Mouse (Mus musculus): ENCODE results near the gene Zfp408. TPM values are rescaled to one million over a fixed set of nuclear protein-coding genes. Genes with fewer than 3 reads are reported as not detected.

The Zfp408 gene
- total RNA-seq, 1 experiment from 2014 or later, result 11.9 TPM

DNA sequence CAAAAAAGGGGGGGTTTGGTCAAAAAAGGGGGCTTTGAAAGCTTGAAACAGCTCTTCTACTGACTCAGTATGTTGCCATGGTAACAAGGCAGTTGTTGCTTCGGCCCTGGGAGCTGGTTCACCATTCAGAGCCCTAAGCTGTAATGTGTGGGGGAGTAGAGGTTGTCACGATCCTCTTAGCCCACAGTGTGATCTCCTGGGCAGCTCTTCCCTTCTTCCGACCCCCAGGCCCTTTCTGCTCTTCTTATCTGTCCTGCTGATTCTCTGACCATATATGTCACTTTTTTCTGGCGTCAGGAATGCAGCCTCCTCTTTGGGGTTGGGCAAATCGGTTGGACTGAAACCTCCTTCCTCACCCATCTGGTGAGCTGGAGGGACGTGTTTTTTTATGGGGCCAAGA is 3.3 kb upstream of the Zfp408 start:
- no peak for ATAC-seq (replicated peaks; ENCODE audit: low read depth, poor library complexity, severe bottlenecking)

GRCm38 (mm10) chr2:91651458-91652258 is 2.1 kb upstream of the Zfp408 start:
- ATAC-seq (replicated peaks; ENCODE audit: low read depth, poor library complexity, severe bottlenecking), result no peak

GRCm38 (mm10) chr2:91650360-91650995 is 887 bp upstream of the Zfp408 start:
- ATAC-seq (replicated peaks; ENCODE audit: low read depth, poor library complexity, severe bottlenecking), result peak; percentile 36

- no peak for ATAC-seq (replicated peaks; ENCODE audit: low read depth, poor library complexity, severe bottlenecking)
Measured at GRCm38 (mm10) chr2:91649152-91649551, 439 bp downstream of the Zfp408 start.

DNA sequence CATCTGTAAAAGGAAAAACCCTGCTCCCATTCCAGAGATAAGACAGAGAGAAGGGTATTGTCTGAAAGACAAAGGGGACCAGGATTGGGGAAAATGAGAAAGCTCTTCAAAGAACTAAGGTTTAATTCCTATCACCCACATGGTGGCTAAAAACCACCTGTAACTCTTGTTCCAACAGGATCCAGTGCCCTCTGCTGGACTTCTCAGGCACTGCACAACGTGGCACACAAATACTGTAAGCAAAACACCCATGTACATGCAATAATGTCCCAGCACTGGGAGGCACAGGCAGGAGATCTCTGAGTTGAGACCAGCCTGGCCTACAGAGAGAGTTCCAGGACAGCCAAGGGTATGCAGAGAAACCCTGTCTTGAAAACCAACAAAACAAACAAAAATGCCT is 2.9 kb downstream of the Zfp408 start:
- no peak for ATAC-seq (replicated peaks; ENCODE audit: low read depth, poor library complexity, severe bottlenecking)

DNA sequence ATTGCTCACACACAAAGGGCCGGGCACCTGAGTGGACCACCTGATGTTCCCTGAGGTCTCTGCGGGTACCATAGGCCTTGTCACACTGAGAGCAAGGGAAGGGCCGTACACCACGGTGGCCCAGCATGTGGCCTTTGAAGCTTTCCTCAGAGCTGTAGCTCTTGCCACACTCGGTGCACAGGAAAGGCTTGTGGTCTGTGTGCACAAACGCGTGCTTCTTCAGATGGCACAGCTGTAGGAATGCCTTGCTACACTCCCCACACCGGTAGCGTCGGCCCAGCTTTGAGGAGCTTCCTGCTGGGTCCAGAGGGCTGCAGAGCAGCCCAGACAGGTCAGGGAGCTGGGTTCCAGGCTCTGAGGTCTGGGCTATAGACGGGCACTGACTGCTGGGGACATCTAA is 3.8 kb downstream of the Zfp408 start:
- ATAC-seq (replicated peaks; ENCODE audit: low read depth, poor library complexity, severe bottlenecking), result no peak

DNA sequence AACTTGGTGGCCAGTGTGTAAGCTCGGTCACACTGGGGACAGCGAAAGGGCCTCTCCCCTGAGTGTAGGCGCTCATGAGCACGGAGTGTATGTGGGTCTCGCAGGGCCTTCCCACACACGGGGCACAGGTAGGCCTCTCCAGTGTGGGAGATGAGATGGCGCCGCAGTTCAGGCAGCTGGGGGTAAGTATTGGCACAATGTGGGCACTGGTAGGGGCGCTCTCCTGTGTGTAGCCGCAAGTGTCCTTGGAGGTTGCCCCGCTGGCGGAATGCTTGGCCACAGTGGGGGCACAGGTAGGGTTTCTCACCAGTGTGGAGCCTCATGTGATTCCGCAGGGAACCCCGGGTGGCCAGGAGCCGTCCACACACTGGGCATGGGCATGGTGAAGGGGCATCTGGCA is 4.2 kb downstream of the Zfp408 start:
- no peak for ATAC-seq (replicated peaks; ENCODE audit: low read depth, poor library complexity, severe bottlenecking)

DNA sequence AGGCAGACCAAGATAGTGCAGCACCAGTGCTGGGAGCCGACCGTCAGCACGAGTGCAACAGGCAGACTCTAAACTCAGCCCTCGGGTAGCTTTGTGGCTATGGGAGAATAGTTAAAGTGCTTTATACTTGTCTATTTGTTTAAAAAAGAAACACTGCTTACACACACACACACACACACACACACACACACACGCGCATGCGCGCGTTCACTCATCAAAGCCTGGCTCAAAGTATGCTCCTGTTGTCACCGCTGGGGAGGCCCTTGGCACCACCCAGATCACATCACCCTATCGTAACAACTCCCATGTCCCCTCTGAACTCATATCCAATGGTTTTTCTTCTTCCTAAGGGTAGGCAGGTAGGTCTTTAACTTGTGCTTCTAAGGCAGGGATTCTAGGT is 5.6 kb downstream of the Zfp408 start:
- no peak for ATAC-seq (replicated peaks; ENCODE audit: low read depth, poor library complexity, severe bottlenecking)

DNA sequence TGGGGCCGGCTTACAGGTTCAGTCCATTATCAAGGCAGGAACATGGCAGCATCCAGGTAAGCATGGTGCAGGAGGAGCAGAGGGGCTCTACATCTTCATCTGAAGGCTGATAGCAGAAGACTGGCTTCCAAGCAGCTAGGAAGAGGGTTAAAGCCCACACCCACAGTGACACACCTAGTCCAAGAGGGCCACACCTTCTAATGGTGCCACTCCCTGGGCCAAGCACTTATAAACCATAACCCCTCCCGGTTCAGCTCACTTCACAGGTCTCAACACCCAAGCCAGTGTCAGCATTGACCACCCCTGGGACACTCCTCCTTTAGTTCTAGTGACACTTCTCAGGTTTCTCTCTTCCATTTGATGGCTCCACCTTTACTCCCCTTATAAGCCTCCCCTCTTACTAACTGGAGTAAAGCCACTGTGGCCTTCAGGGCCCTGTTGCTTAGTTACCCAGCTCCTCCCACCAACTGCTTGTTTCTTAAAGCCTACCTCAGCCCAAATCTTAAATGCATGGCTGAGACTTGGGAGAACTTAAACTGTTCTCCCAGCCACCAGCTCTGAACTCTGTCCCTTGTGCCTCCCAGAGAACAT is 6.7 kb downstream of the Zfp408 start:
- no peak for ATAC-seq (replicated peaks; ENCODE audit: low read depth, poor library complexity, severe bottlenecking)

DNA sequence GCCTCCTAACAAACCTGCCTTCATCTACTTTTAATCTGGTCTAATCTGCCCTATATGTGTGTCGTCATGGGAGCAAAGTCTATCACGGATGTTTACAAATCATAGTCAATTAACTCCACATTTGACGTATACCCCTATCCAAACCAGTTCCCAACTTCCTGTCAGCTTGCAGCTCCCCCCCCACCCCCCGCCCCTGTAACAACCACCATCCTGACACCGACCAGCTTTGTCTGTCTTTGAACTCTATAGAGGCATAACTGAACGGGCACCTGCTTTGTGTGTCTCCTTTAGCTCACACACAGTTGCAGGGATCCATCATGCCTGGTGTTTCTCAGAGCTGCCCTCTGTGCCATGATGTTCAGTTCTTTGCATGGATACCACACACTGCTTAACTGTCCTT is 10.7 kb downstream of the Zfp408 start:
- no peak for ATAC-seq (replicated peaks; ENCODE audit: low read depth, poor library complexity, severe bottlenecking)

- ATAC-seq (replicated peaks; ENCODE audit: low read depth, poor library complexity, severe bottlenecking), result no peak
Measured at GRCm38 (mm10) chr2:91636727-91637338, 12.8 kb downstream of the Zfp408 start.

DNA sequence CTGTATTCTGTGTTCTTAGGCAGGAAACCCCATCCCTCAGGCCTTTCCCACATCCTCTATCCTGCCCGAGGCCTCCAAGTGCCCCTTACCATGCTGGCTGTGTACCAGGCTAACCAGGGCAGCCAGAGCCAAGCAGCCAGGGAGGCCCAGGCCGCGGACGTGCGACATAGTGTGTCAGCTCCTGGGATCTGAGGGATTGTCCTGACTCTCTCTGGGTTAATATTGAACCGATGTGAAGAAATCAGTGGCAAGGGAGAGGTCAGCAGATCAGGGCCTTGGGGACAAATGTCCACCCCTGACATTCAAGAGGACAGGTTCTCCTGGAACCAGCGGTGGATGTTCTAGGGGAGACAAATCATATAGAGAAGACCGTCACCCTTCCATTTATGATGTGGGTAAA is 13.4 kb downstream of the Zfp408 start, which contains the start of gene F2:
TSS of gene F2 (minus strand) at position 186 of the 400 bp plus-strand sequence.
- no peak for ATAC-seq (replicated peaks; ENCODE audit: low read depth, poor library complexity, severe bottlenecking)

- ATAC-seq (replicated peaks; ENCODE audit: low read depth, poor library complexity, severe bottlenecking), result no peak
Measured at GRCm38 (mm10) chr2:91635486-91635885, 14.1 kb downstream of the Zfp408 start.

GRCm38 (mm10) chr2:91634841-91635240 is 14.8 kb downstream of the Zfp408 start:
- ATAC-seq (replicated peaks; ENCODE audit: low read depth, poor library complexity, severe bottlenecking), result peak; percentile 58; the same call in 1 of the 2 replicates

- no peak for ATAC-seq (replicated peaks; ENCODE audit: low read depth, poor library complexity, severe bottlenecking)
Measured at GRCm38 (mm10) chr2:91633334-91633977, 16.1 kb downstream of the Zfp408 start.

DNA sequence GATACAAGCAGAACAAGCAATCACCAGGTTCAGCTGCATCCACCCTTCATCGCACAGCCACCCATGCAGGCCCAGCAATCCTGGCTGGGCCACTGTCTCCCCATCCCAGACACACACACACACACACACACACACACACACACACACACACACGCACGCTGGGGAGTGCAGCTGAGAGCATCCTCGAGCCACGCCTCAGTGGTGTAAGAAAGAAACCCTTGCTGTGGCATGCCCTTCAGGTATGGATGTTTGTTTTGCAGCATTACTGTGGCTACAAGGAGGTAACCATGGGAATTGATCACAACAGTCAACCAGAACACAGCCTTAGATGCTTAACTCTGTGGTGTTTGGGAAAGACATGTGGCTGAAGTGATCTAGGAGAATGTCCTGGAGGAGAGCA is 17.3 kb downstream of the Zfp408 start:
- ATAC-seq (replicated peaks; ENCODE audit: low read depth, poor library complexity, severe bottlenecking), result no peak

DNA sequence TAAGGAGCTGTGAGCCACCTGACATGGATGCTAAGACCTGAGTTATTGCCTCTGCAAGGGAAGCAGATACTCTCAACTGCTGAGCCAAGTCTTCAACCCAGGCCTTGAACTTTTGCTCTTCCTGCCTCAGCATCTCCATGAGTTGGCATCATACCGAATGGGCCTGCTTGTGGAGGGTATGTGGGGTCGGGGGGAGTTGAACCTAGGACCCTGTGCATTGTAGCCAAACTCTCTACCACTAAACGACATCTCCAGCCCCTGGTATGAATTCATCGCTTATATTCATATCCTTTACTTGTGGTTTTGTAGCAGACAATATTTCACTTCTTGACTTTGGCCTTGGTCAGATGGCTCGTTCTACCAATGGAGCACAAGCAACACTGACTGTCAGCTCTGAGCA is 17.8 kb downstream of the Zfp408 start:
- no peak for ATAC-seq (replicated peaks; ENCODE audit: low read depth, poor library complexity, severe bottlenecking)

- ATAC-seq (replicated peaks; ENCODE audit: low read depth, poor library complexity, severe bottlenecking), result no peak
Measured at GRCm38 (mm10) chr2:91630384-91630783, 19.2 kb downstream of the Zfp408 start.

DNA sequence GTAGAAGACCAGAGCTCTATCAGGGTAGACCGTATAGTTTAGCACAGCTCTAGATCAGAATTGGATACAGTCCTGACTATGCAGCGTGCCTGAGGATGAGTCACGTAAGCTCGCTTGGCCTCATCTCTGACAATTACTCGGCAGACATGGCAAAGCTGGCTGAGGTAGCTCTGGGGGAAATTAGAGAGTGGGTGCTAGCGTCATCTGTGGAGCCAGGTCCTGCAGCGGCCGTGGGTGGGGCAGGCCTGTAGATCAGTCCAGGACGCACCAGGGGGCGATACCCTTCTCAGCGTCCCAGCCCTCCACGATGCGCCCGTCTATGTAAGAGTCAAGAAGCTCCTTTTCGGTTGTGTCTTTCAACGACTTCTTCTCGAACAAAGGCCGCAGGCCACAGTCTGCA is 19.9 kb downstream of the Zfp408 start:
- no peak for ATAC-seq (replicated peaks; ENCODE audit: low read depth, poor library complexity, severe bottlenecking)

DNA sequence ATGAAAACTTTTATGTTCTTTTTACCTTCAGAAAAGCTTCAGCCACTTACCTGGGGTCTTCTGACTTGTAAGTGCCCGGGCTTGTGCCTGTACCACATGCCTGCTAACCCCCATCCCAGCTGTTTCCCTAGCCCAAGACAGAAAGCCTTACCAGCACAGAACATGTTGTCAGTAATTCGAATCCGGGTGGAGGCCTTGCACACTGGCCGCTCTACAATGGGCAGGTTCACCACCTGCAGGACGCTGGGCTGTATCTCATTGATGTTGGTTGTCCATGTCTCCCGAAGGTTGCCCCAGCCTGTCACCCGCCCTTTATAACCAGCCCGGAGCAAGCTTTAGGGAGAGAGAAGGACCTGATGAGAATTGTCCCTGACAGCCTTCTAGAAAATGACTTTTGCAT is 21.4 kb downstream of the Zfp408 start:
- ATAC-seq (replicated peaks; ENCODE audit: low read depth, poor library complexity, severe bottlenecking), result no peak
